18 mouse cellular contexts compared by ENCODE assay signal in genomic region chr7:139221856-139222255, GRCm38 (mm10). TPM values are rescaled to one million over a fixed set of nuclear protein-coding genes. Genes with fewer than 3 reads are reported as not detected.
A peak's percentile ranks its signal among the peaks of the same experiment; 100 is the strongest.
DNase-seq lines count a peak whose midpoint lies in the region; ATAC-seq lines count a peak whose summit lies in the region.
"Had no signal": no experiment of that assay in that cellular context is flagged by ENCODE, and none has a peak within 500 bp of the region (broad histone marks: within the 10 kb centered on the region; RNA-seq: fewer than 3 reads in every experiment).

No protein-coding gene starts in this region.

- no peak overlapping the region for H3K9ac ChIP-seq in intestine, embryonic 14.5 days (ENCODE audit: low read length)
- no peak overlapping the region for H3K9ac ChIP-seq in intestine, embryonic 15.5 days
- H3K9ac ChIP-seq in midbrain, embryonic 15.5 days, result no peak overlapping the region
- H3K9ac ChIP-seq: embryonic facial prominence, embryonic 15.5 days; heart, embryonic 15.5 days; hindbrain, embryonic 15.5 days had no signal

- peak; percentile 1 for DNase-seq in cerebellum, adult 11-12 months
- DNase-seq in cerebellum, postnatal 36 days, result no peak
- DNase-seq in intestine, embryonic 14.5 days (ENCODE audit: low spot score), result peak; percentile 33
- DNase-seq in midbrain, embryonic 10.5 days (ENCODE audit: low spot score), result no peak
- DNase-seq in neural tube, embryonic 10.5 days (ENCODE audit: extremely low spot score, low spot score), result no peak
- DNase-seq: cerebellum, adult 2 months; cerebellum, postnatal 10 days; embryo, embryonic 11 days; gastrocnemius, adult 2 months; gastrocnemius, postnatal 25 days had no signal

- no peak for ATAC-seq in intestine, embryonic 14.5 days (replicated peaks; ENCODE audit: low FRiP score, low TSS enrichment, low read depth)
- no peak for ATAC-seq in intestine, embryonic 15.5 days
- no peak for ATAC-seq in midbrain, embryonic 15.5 days (replicated peaks)
- ATAC-seq: forebrain, embryonic 14.5 days had no signal

- H3K9me3 ChIP-seq in intestine, embryonic 14.5 days (ENCODE audit: control insufficient read depth, low read length), result no peaks in the 10 kb centered on the region
- no peaks in the 10 kb centered on the region for H3K9me3 ChIP-seq in intestine, embryonic 15.5 days
- no peaks in the 10 kb centered on the region for H3K9me3 ChIP-seq in midbrain, embryonic 10.5 days (replicated peaks)
- no peaks in the 10 kb centered on the region for H3K9me3 ChIP-seq in midbrain, embryonic 15.5 days
- H3K9me3 ChIP-seq: embryonic facial prominence, embryonic 15.5 days; forebrain, embryonic 10.5 days; heart, embryonic 15.5 days; hindbrain, embryonic 15.5 days had no signal

- 85% methylated on average over 2 of the region's 2 CpGs for WGBS in intestine, embryonic 14.5 days
- 84% methylated on average over 2 of the region's 2 CpGs for WGBS in intestine, embryonic 15.5 days
- WGBS in midbrain, embryonic 10.5 days, result 70% methylated on average over 2 of the region's 2 CpGs
- 55% methylated on average over 2 of the region's 2 CpGs for WGBS in midbrain, embryonic 15.5 days

- no peak overlapping the region for H3K27ac ChIP-seq in intestine, embryonic 14.5 days (ENCODE audit: low read depth)
- H3K27ac ChIP-seq in intestine, embryonic 15.5 days, result no peak overlapping the region
- H3K27ac ChIP-seq in midbrain, embryonic 10.5 days (replicated peaks), result peak overlapping the region; percentile 35; the same call in 1 of the 2 replicates
- no peak overlapping the region for H3K27ac ChIP-seq in midbrain, embryonic 15.5 days
- H3K27ac ChIP-seq: embryonic facial prominence, embryonic 15.5 days; forebrain, embryonic 10.5 days; gastrocnemius, adult 2 months; heart, embryonic 15.5 days; hindbrain, embryonic 15.5 days had no signal

- H3K27me3 ChIP-seq in intestine, embryonic 14.5 days (replicated peaks; ENCODE audit: control insufficient read depth, insufficient read depth, low read length), result no peaks in the 10 kb centered on the region
- H3K27me3 ChIP-seq in intestine, embryonic 15.5 days (replicated peaks), result no peaks in the 10 kb centered on the region
- no peaks in the 10 kb centered on the region for H3K27me3 ChIP-seq in midbrain, embryonic 10.5 days (ENCODE audit: low read depth, poor library complexity, severe bottlenecking)
- no peaks in the 10 kb centered on the region for H3K27me3 ChIP-seq in midbrain, embryonic 15.5 days (replicated peaks)
- H3K27me3 ChIP-seq: embryonic facial prominence, embryonic 15.5 days; heart, embryonic 15.5 days; hindbrain, embryonic 15.5 days had no signal

- no peak overlapping the region for H3K4me2 ChIP-seq in intestine, embryonic 14.5 days (ENCODE audit: low read length)
- H3K4me2 ChIP-seq in intestine, embryonic 15.5 days (replicated peaks), result no peak overlapping the region
- H3K4me2 ChIP-seq in midbrain, embryonic 15.5 days, result no peak overlapping the region
- H3K4me2 ChIP-seq: embryonic facial prominence, embryonic 15.5 days; heart, embryonic 15.5 days; hindbrain, embryonic 15.5 days had no signal

- H3K4me1 ChIP-seq in intestine, embryonic 14.5 days (replicated peaks; ENCODE audit: control insufficient read depth, insufficient read depth, low read length), result no peaks in the 10 kb centered on the region
- H3K4me1 ChIP-seq in intestine, embryonic 15.5 days (replicated peaks), result 0 out of 2 replicates have a peak, but pooled peaks cover 2% of the 10 kb centered on the region
- peaks cover 18% of the 10 kb centered on the region for H3K4me1 ChIP-seq in midbrain, embryonic 10.5 days
- H3K4me1 ChIP-seq in midbrain, embryonic 15.5 days, result no peaks in the 10 kb centered on the region
- H3K4me1 ChIP-seq: hindbrain, embryonic 15.5 days had no signal

- no peak overlapping the region for H3K4me3 ChIP-seq in intestine, embryonic 14.5 days (ENCODE audit: low read depth, low read length)
- no peak overlapping the region for H3K4me3 ChIP-seq in intestine, embryonic 15.5 days (replicated peaks)
- H3K4me3 ChIP-seq in midbrain, embryonic 10.5 days, result no peak overlapping the region
- no peak overlapping the region for H3K4me3 ChIP-seq in midbrain, embryonic 15.5 days
- H3K4me3 ChIP-seq: embryonic facial prominence, embryonic 15.5 days; erythroblast, embryonic 14.5 days; forebrain, embryonic 10.5 days; gastrocnemius, adult 2 months; heart, embryonic 15.5 days; hindbrain, embryonic 15.5 days had no signal

- H3K36me3 ChIP-seq in intestine, embryonic 14.5 days (ENCODE audit: control insufficient read depth, insufficient read depth, low read length), result no peaks in the 10 kb centered on the region
- no peaks in the 10 kb centered on the region for H3K36me3 ChIP-seq in intestine, embryonic 15.5 days
- H3K36me3 ChIP-seq in midbrain, embryonic 10.5 days, result no peaks in the 10 kb centered on the region
- H3K36me3 ChIP-seq in midbrain, embryonic 15.5 days (replicated peaks), result no peaks in the 10 kb centered on the region
- H3K36me3 ChIP-seq: embryonic facial prominence, embryonic 15.5 days; forebrain, embryonic 10.5 days; heart, embryonic 15.5 days; hindbrain, embryonic 15.5 days had no signal

RNA-seq across cellular contexts. Expression of gene Stk32c, which starts 8.7 kb away (rescaled TPM):
- 0.12 and 0.15 TPM in 2 replicates for polyA plus RNA-seq in intestine, embryonic 14.5 days (2014; fragmentation: Nextera tagmentation; extraction: Ambion mirVana)
- polyA plus RNA-seq in intestine, embryonic 15.5 days (2015; fragmentation: Nextera tagmentation; extraction: Ambion mirVana), result 0.10 and 0.29 TPM in 2 replicates
- polyA plus RNA-seq in midbrain, embryonic 10.5 days (2016; fragmentation: Nextera tagmentation; extraction: Ambion mirVana), result 0.22 and 0.35 TPM in 2 replicates
- 2.3 and 2.4 TPM in 2 replicates for polyA plus RNA-seq in midbrain, embryonic 15.5 days (2015; fragmentation: Nextera tagmentation; extraction: Ambion mirVana)
- polyA plus RNA-seq: erythroblast, embryonic 14.5 days had no signal

RNA-seq across cellular contexts. Expression of gene Lrrc27, which starts 9.1 kb away (rescaled TPM):
- polyA plus RNA-seq in intestine, embryonic 14.5 days (2014; fragmentation: Nextera tagmentation; extraction: Ambion mirVana), result 4.7 and 4.9 TPM in 2 replicates
- 4.4 TPM in 2 replicates for polyA plus RNA-seq in intestine, embryonic 15.5 days (2015; fragmentation: Nextera tagmentation; extraction: Ambion mirVana)
- 5.3 and 7.3 TPM in 2 replicates for polyA plus RNA-seq in midbrain, embryonic 10.5 days (2016; fragmentation: Nextera tagmentation; extraction: Ambion mirVana)
- polyA plus RNA-seq in midbrain, embryonic 15.5 days (2015; fragmentation: Nextera tagmentation; extraction: Ambion mirVana), result 4.1 and 4.6 TPM in 2 replicates
- polyA plus RNA-seq: erythroblast, embryonic 14.5 days had no signal

RNA-seq across cellular contexts. Expression of gene Pwwp2b, which starts 26.4 kb away (rescaled TPM):
- 15.9 and 17.3 TPM in 2 replicates for polyA plus RNA-seq in intestine, embryonic 14.5 days (2014; fragmentation: Nextera tagmentation; extraction: Ambion mirVana)
- 20.3 and 21.4 TPM in 2 replicates for polyA plus RNA-seq in intestine, embryonic 15.5 days (2015; fragmentation: Nextera tagmentation; extraction: Ambion mirVana)
- polyA plus RNA-seq in midbrain, embryonic 10.5 days (2016; fragmentation: Nextera tagmentation; extraction: Ambion mirVana), result 4.3 and 4.4 TPM in 2 replicates
- polyA plus RNA-seq in midbrain, embryonic 15.5 days (2015; fragmentation: Nextera tagmentation; extraction: Ambion mirVana), result 5.2 and 5.3 TPM in 2 replicates
- polyA plus RNA-seq: erythroblast, embryonic 14.5 days had no signal

Comparison
In these comparisons a context has a peak if more than half of its experiments do, and no peak if none do; other contexts are left out.
1. DNase-seq: peak in cerebellum, adult 11-12 months (single experiment) and intestine, embryonic 14.5 days (single experiment); none in cerebellum, postnatal 36 days (0 of 2), midbrain, embryonic 10.5 days (single experiment) and neural tube, embryonic 10.5 days (single experiment).